Mouse (Mus musculus): ENCODE measurements around the gene Olfr322. TPM values are rescaled to one million over a fixed set of nuclear protein-coding genes. Genes with fewer than 3 reads are reported as not detected.
A peak's percentile ranks its signal among the peaks of the same experiment; 100 is the strongest.

Gene Olfr322
- not detected in 2 replicates for polyA plus RNA-seq (2015; fragmentation: Nextera tagmentation; extraction: Ambion mirVana)

DNA sequence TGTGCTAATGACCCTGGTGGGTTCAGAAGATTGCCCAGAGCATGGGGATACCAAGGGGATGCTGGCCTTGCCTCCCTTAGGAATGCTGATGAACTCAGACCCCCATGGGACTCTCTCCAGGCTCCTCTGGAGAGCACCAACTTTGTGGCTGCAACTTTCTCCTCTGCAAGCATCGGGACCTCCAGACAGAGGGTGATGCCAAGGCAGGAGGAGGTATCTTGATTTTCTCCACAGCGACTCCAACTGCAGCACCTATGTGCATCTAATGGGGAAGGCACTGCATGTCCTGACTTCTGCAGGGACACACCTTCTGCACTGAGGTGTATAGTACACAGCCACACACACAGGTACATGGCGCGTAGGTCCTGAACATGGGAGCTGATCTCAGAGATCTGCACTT lies at the start of gene Olfr322:
TSS of gene Olfr322 (plus strand) at position 187 of the 400 bp plus-strand sequence.
- Histone ChIP-seq H3K4me2 (ENCODE audit: low read depth, low read length) (no peak within 1 kb of the TSS), H3K36me3 (ENCODE audit: control insufficient read depth, insufficient read depth, low read length) (no peaks in the 10 kb centered on the region), H3K9me3 (ENCODE audit: control insufficient read depth, low read length) (no peaks in the 10 kb centered on the region), H3K27ac (ENCODE audit: low read length) (no peak within 1 kb of the TSS), H3K27me3 (replicated peaks; ENCODE audit: control insufficient read depth, insufficient read depth, low read length) (no peaks in the 10 kb centered on the region), H3K9ac (ENCODE audit: low read depth, low read length) (no peak within 1 kb of the TSS), H3K4me3 (ENCODE audit: low read length) (no peak within 1 kb of the TSS), H3K4me1 (ENCODE audit: control insufficient read depth, insufficient read depth, low read length) (no peaks in the 10 kb centered on the region)
- ATAC-seq: no peak
- 91% methylated on average over 4 of the region's 4 CpGs for WGBS

- H3K4me1 ChIP-seq (ENCODE audit: control insufficient read depth, insufficient read depth, low read length): peaks cover 17% of the 10 kb centered on the region
- H3K27me3 ChIP-seq (replicated peaks; ENCODE audit: control insufficient read depth, insufficient read depth, low read length): peaks cover 10% of the 10 kb centered on the region; the same call in 1 of the 2 replicates
- ATAC-seq: peak; percentile 40
- H3K4me3 ChIP-seq (ENCODE audit: low read length): no peak overlapping the region
- H3K36me3 ChIP-seq (ENCODE audit: control insufficient read depth, insufficient read depth, low read length): no peaks in the 10 kb centered on the region
- H3K9me3 ChIP-seq (ENCODE audit: control insufficient read depth, low read length): no peaks in the 10 kb centered on the region
- H3K9ac ChIP-seq (ENCODE audit: low read depth, low read length): no peak overlapping the region
- 47% methylated on average over 3 of the region's 3 CpGs for WGBS
- no peak overlapping the region for H3K27ac ChIP-seq (ENCODE audit: low read length)
- H3K4me2 ChIP-seq (ENCODE audit: low read depth, low read length): no peak overlapping the region
These were observed 45.2 kb upstream of the Olfr322 start for GRCm38 (mm10) chr11:58613359-58613758.

- Histone ChIP-seq H3K27me3 (replicated peaks; ENCODE audit: control insufficient read depth, insufficient read depth, low read length) (peaks cover 10% of the 10 kb centered on the region; the same call in 1 of the 2 replicates), H3K4me3 (ENCODE audit: low read length) (no peak overlapping the region), H3K9me3 (ENCODE audit: control insufficient read depth, low read length) (no peaks in the 10 kb centered on the region), H3K9ac (ENCODE audit: low read depth, low read length) (no peak overlapping the region), H3K4me1 (ENCODE audit: control insufficient read depth, insufficient read depth, low read length) (peaks cover 17% of the 10 kb centered on the region), H3K36me3 (ENCODE audit: control insufficient read depth, insufficient read depth, low read length) (no peaks in the 10 kb centered on the region), H3K4me2 (ENCODE audit: low read depth, low read length) (no peak overlapping the region), H3K27ac (ENCODE audit: low read length) (no peak overlapping the region)
- peak; percentile 87 for ATAC-seq
These were observed 44.1 kb upstream of the Olfr322 start for GRCm38 (mm10) chr11:58614526-58614925.

GRCm38 (mm10) chr11:58615975-58616374 lies 42.6 kb upstream of the Olfr322 start, which contains the start of gene 2210407C18Rik:
Gene 2210407C18Rik, minus strand, starts transcription at chr11:58616075.
- Histone ChIP-seq H3K27ac (ENCODE audit: low read length) (no peak within 1 kb of the TSS), H3K36me3 (ENCODE audit: control insufficient read depth, insufficient read depth, low read length) (no peaks in the 10 kb centered on the region), H3K4me1 (ENCODE audit: control insufficient read depth, insufficient read depth, low read length) (peaks cover 17% of the 10 kb centered on the region), H3K9ac (ENCODE audit: low read depth, low read length) (no peak within 1 kb of the TSS), H3K9me3 (ENCODE audit: control insufficient read depth, low read length) (no peaks in the 10 kb centered on the region), H3K27me3 (replicated peaks; ENCODE audit: control insufficient read depth, insufficient read depth, low read length) (0 out of 2 replicates have a peak, but pooled peaks cover 7% of the 10 kb centered on the region), H3K4me3 (ENCODE audit: low read length) (no peak within 1 kb of the TSS), H3K4me2 (ENCODE audit: low read depth, low read length) (no peak within 1 kb of the TSS)
- ATAC-seq: no peak
- 91% methylated on average over 4 of the region's 4 CpGs for WGBS

DNA sequence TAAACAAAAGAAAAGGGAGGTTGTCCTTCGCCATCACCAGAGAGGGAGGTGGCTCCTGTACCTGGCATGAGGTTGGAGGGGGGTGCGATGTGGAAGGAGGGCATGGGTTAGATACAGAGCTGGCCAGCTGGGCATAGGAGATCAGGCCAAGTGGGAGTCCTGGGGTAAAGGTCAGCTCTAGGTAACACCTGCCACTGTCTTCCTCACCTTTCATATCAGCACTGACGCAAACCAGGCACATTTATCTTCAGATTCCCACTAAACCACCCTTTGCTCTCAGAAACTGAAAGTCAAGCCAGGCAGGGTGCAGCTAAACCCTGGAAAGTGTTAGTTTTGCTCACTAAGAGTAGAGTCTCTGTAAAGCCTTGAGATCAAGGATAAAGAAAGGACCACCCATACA lies 40.2 kb upstream of the Olfr322 start:
- no peak overlapping the region for H3K9ac ChIP-seq (ENCODE audit: low read depth, low read length)
- peaks cover 12% of the 10 kb centered on the region for H3K4me1 ChIP-seq (ENCODE audit: control insufficient read depth, insufficient read depth, low read length)
- peak overlapping the region; percentile 23 for H3K4me2 ChIP-seq (ENCODE audit: low read depth, low read length)
- ATAC-seq: peak; percentile 65
- WGBS: 57% methylated on average over 3 of the region's 3 CpGs
- no peak overlapping the region for H3K27ac ChIP-seq (ENCODE audit: low read length)
- no peak overlapping the region for H3K4me3 ChIP-seq (ENCODE audit: low read length)
- no peaks in the 10 kb centered on the region for H3K9me3 ChIP-seq (ENCODE audit: control insufficient read depth, low read length)
- no peaks in the 10 kb centered on the region for H3K36me3 ChIP-seq (ENCODE audit: control insufficient read depth, insufficient read depth, low read length)
- 0 out of 2 replicates have a peak, but pooled peaks cover 6% of the 10 kb centered on the region for H3K27me3 ChIP-seq (replicated peaks; ENCODE audit: control insufficient read depth, insufficient read depth, low read length)

DNA sequence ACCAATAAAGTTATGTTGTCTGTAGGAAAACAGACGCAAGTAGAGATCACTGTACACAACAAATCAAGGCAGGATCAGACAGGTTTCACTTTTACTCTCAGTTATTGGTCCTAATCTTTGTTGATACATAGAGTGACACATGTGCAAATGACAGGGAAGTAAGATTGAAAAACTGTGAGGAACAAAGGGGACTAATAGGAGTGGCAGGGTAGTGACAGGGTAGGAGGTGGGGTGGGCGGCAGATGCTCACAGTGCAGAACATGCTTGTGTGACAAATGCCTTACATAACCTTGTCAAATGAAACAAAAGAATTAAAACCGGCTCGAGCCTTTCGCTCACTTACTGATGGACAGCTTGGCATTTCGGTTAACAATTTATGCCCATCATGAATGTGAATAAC lies 39.8 kb upstream of the Olfr322 start:
- ATAC-seq: peak; percentile 54
- Histone ChIP-seq H3K4me1 (ENCODE audit: control insufficient read depth, insufficient read depth, low read length) (peaks cover 8% of the 10 kb centered on the region), H3K9ac (ENCODE audit: low read depth, low read length) (no peak overlapping the region), H3K4me3 (ENCODE audit: low read length) (no peak overlapping the region), H3K27me3 (replicated peaks; ENCODE audit: control insufficient read depth, insufficient read depth, low read length) (0 out of 2 replicates have a peak, but pooled peaks cover 6% of the 10 kb centered on the region), H3K9me3 (ENCODE audit: control insufficient read depth, low read length) (no peaks in the 10 kb centered on the region), H3K27ac (ENCODE audit: low read length) (no peak overlapping the region), H3K36me3 (ENCODE audit: control insufficient read depth, insufficient read depth, low read length) (no peaks in the 10 kb centered on the region), H3K4me2 (ENCODE audit: low read depth, low read length) (peak overlapping the region; percentile 23)
- WGBS: 66% methylated on average over 6 of the region's 6 CpGs

- 55% methylated on average over 4 of the region's 4 CpGs for WGBS
- Histone ChIP-seq H3K27ac (ENCODE audit: low read length) (no peak overlapping the region), H3K4me2 (ENCODE audit: low read depth, low read length) (no peak overlapping the region), H3K9ac (ENCODE audit: low read depth, low read length) (no peak overlapping the region), H3K9me3 (ENCODE audit: control insufficient read depth, low read length) (no peaks in the 10 kb centered on the region), H3K4me3 (ENCODE audit: low read length) (no peak overlapping the region), H3K36me3 (ENCODE audit: control insufficient read depth, insufficient read depth, low read length) (no peaks in the 10 kb centered on the region), H3K4me1 (ENCODE audit: control insufficient read depth, insufficient read depth, low read length) (no peaks in the 10 kb centered on the region), H3K27me3 (replicated peaks; ENCODE audit: control insufficient read depth, insufficient read depth, low read length) (0 out of 2 replicates have a peak, but pooled peaks cover 2% of the 10 kb centered on the region)
- no peak for ATAC-seq
These were observed 32.4 kb upstream of the Olfr322 start for GRCm38 (mm10) chr11:58626146-58626545.

- no peak for ATAC-seq
- 75% methylated on average over 5 of the region's 5 CpGs for WGBS
These were observed 28.2 kb upstream of the Olfr322 start, which contains the start of gene Olfr323 for GRCm38 (mm10) chr11:58630401-58630800. Gene Olfr323, minus strand, starts transcription at chr11:58630501.

DNA sequence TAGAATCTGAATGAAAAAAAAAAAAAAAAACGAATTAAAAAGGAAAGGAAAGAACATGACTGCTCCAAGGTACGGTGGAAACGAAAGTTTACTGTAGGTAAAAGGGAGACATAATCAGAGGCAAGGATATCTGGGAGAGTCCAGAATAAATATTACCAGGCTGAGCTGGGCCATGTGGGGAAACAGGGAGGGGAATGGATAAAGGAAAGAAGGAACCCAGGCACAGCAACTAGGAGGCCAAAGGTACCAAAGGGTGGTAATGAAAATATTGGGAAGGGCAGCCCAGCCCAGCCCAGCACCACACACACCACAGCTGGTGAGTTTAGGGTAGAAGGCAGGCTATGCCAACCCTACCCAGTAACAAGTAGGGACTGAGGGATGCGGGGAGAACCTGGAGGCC lies 23.7 kb upstream of the Olfr322 start:
- Histone ChIP-seq H3K9ac (ENCODE audit: low read depth, low read length) (no peak overlapping the region), H3K27ac (ENCODE audit: low read length) (no peak overlapping the region), H3K4me2 (ENCODE audit: low read depth, low read length) (no peak overlapping the region), H3K36me3 (ENCODE audit: control insufficient read depth, insufficient read depth, low read length) (no peaks in the 10 kb centered on the region), H3K4me1 (ENCODE audit: control insufficient read depth, insufficient read depth, low read length) (no peaks in the 10 kb centered on the region), H3K27me3 (replicated peaks; ENCODE audit: control insufficient read depth, insufficient read depth, low read length) (peaks cover 4% of the 10 kb centered on the region; the same call in 1 of the 2 replicates), H3K9me3 (ENCODE audit: control insufficient read depth, low read length) (no peaks in the 10 kb centered on the region), H3K4me3 (ENCODE audit: low read length) (no peak overlapping the region)
- 48% methylated on average over 4 of the region's 4 CpGs for WGBS
- no peak for ATAC-seq

More at GRCm38 (mm10) chr11:58630401-58630800, 28.2 kb upstream of the Olfr322 start, which contains the start of gene Olfr323:
- Histone ChIP-seq H3K27me3 (replicated peaks; ENCODE audit: control insufficient read depth, insufficient read depth, low read length) (no peaks in the 10 kb centered on the region), H3K36me3 (ENCODE audit: control insufficient read depth, insufficient read depth, low read length) (no peaks in the 10 kb centered on the region), H3K9ac (ENCODE audit: low read depth, low read length) (no peak within 1 kb of the TSS), H3K4me1 (ENCODE audit: control insufficient read depth, insufficient read depth, low read length) (no peaks in the 10 kb centered on the region), H3K4me3 (ENCODE audit: low read length) (no peak within 1 kb of the TSS), H3K27ac (ENCODE audit: low read length) (no peak within 1 kb of the TSS), H3K4me2 (ENCODE audit: low read depth, low read length) (no peak within 1 kb of the TSS), H3K9me3 (ENCODE audit: control insufficient read depth, low read length) (no peaks in the 10 kb centered on the region)
